Mouse (Mus musculus): ENCODE measurements around the gene Fads6. TPM values are rescaled to one million over a fixed set of nuclear protein-coding genes. Genes with fewer than 3 reads are reported as not detected.

Fads6 gene
- polyA plus RNA-seq, 1 experiment, result 1.9 TPM

DNA sequence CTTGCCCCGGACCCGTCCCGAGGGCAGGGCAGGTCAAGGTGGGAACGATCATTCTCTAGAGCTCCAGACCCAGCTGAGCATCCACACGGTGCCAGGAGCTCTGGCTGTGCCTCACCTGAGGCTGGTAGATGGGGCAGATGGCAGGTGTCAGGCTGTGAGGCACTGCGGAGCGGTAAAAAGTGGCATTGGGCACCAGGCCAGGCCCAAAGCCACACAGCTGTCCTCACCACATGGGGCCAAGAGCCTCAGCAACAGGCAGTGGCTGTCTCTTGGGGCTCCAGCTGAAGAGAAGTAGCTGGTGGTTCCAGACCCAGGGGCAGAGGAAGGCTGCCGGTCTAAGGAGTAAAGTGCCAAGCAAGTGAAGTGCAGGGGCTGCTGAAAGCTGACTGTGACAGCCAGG lies 51.1 kb downstream of the Fads6 start:
- Histone ChIP-seq H3K4me3 (ENCODE audit: insufficient read depth, low read length) (no peak overlapping the region), H3K27ac (ENCODE audit: insufficient read depth, low read depth, low read length) (no peak overlapping the region), H3K4me1 (ENCODE audit: control insufficient read depth, insufficient read depth, low read length) (peaks cover 2% of the 10 kb centered on the region; the same call in 1 of the 2 replicates)
- TF ChIP-seq POLR2A (IDR thresholded peaks at IDR 0.05; ENCODE audit: borderline replicate concordance, low read depth, low read length) (no peak), CTCF (IDR thresholded peaks at IDR 0.05; ENCODE audit: low read depth, low read length) (no peak)

DNA sequence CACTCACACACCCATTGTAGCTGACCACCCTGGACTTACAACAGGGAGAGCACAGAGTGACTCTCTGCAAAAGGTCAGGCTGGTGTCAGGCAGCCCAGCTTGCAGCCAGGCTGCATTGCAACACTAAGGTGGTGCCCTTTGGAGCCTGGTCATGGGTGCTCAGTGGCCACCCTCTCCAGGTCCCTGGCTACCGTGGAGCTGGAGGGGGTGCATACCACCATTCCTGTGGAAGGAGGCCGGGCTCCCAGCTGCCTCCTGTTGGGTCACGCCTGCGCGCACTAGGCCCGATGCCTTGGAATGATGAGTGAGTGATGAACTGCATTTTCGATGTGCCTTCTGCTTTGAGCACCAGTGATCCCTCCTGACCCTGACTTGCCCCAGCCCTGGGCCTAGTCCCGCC lies 52.6 kb downstream of the Fads6 start:
- no peak overlapping the region for H3K4me3 ChIP-seq (ENCODE audit: insufficient read depth, low read length)
- H3K27ac ChIP-seq (ENCODE audit: insufficient read depth, low read depth, low read length), result no peak overlapping the region
- peaks cover 2% of the 10 kb centered on the region; the same call in 1 of the 2 replicates for H3K4me1 ChIP-seq (ENCODE audit: control insufficient read depth, insufficient read depth, low read length)
- TF ChIP-seq POLR2A (IDR thresholded peaks at IDR 0.05; ENCODE audit: borderline replicate concordance, low read depth, low read length) (no peak), CTCF (IDR thresholded peaks at IDR 0.05; ENCODE audit: low read depth, low read length) (no peak)

DNA sequence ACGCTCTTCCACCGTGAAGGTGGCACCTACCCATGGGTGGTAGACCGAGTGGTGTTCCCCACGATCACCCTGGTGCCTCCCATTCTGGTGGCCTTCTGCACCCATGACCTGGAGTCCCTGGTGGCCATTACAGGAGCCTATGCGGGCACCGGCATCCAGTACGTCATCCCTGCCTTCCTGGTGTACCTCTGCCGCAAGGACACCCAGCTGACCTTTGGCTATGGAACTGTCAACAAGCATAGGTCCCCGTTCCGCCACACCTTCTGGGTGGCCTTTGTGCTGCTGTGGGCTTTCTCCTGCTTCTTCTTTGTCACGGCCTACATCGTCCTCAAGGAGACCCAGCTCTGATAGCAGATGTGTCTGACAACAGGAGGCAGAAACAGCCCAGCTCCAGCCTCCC lies 53.7 kb downstream of the Fads6 start:
- TF ChIP-seq CTCF (IDR thresholded peaks at IDR 0.05; ENCODE audit: low read depth, low read length) (no peak), POLR2A (IDR thresholded peaks at IDR 0.05; ENCODE audit: borderline replicate concordance, low read depth, low read length) (no peak)
- peaks cover 2% of the 10 kb centered on the region; the same call in 1 of the 2 replicates for H3K4me1 ChIP-seq (ENCODE audit: control insufficient read depth, insufficient read depth, low read length)
- H3K27ac ChIP-seq (ENCODE audit: insufficient read depth, low read depth, low read length), result no peak overlapping the region
- no peak overlapping the region for H3K4me3 ChIP-seq (ENCODE audit: insufficient read depth, low read length)

DNA sequence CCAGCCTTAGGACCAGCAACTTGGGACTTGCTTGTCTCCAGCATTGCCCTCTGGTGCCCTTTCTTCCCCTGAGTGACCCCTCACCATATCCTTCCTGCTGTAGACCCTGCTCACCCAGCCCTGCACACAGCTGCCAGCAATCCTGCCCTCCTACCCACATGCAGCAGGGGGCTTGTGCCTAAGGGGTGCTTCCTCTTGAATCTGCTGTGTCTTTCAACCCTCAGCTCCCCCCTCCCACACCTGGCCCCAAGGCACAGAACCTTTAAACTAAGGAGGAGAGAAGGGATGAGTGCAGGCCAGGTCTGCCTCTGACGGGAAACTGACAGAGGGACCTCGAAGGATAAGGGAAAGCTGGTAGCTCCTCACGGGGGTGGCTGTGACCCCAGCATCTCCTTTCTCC lies 54.7 kb downstream of the Fads6 start:
- TF ChIP-seq POLR2A (IDR thresholded peaks at IDR 0.05; ENCODE audit: borderline replicate concordance, low read depth, low read length) (no peak), CTCF (IDR thresholded peaks at IDR 0.05; ENCODE audit: low read depth, low read length) (no peak)
- H3K27ac ChIP-seq (ENCODE audit: insufficient read depth, low read depth, low read length), result no peak overlapping the region
- H3K4me3 ChIP-seq (ENCODE audit: insufficient read depth, low read length), result no peak overlapping the region
- H3K4me1 ChIP-seq (ENCODE audit: control insufficient read depth, insufficient read depth, low read length), result 0 out of 2 replicates have a peak, but pooled peaks cover 2% of the 10 kb centered on the region

DNA sequence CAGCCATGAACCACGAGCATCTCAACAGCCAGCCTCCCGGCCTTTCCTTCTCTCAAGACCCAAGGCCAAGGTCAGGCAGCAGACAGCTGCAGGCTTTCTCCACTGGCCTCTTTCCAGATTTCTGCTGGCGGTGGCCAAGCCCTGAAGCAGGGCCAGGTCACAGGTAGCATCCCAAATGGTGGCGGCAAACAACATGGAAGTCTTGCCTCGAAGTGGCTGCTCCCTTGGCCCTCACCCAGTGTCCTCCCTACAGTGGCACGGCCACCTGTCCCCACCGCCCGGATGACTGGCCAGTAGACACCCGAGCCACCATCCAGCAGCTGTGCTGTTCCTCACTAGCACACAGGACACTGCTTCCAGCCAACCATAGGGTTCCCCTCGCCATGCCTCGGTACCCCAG lies 56.1 kb downstream of the Fads6 start:
- H3K4me1 ChIP-seq (ENCODE audit: control insufficient read depth, insufficient read depth, low read length), result no peaks in the 10 kb centered on the region
- TF ChIP-seq CTCF (IDR thresholded peaks at IDR 0.05; ENCODE audit: low read depth, low read length), result no peak
- TF ChIP-seq POLR2A (IDR thresholded peaks at IDR 0.05; ENCODE audit: borderline replicate concordance, low read depth, low read length), result no peak
- no peak overlapping the region for H3K27ac ChIP-seq (ENCODE audit: insufficient read depth, low read depth, low read length)

DNA sequence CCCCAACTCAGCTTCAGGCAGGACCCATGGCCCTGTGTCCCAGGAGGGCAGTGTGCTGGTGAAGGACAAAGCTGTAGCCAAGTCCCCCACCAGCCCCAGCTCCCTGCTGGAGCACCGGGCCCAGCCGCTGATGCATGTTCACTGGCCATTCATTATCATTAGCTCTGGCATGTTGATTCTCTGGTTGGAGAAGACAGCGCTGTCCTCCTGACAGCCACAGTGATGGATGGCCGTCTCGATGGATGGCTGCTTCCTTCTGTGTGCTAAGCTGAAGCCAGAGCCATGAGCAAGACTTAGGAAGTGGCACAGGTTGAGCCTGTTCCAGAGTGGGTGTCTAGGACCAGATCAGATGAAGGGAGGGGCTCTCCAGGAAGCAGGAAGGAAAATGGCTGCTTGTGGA lies 60.9 kb downstream of the Fads6 start:
- TF ChIP-seq CTCF (IDR thresholded peaks at IDR 0.05; ENCODE audit: low read depth, low read length), result no peak
- no peak for TF ChIP-seq POLR2A (IDR thresholded peaks at IDR 0.05; ENCODE audit: borderline replicate concordance, low read depth, low read length)
- H3K4me3 ChIP-seq (ENCODE audit: insufficient read depth, low read length), result no peak overlapping the region
- no peak overlapping the region for H3K27ac ChIP-seq (ENCODE audit: insufficient read depth, low read depth, low read length)
- H3K4me1 ChIP-seq (ENCODE audit: control insufficient read depth, insufficient read depth, low read length), result no peaks in the 10 kb centered on the region

More for the DNA sequence above, 56.1 kb downstream of the Fads6 start:
- H3K4me3 ChIP-seq (ENCODE audit: insufficient read depth, low read length), result no peak overlapping the region

DNA sequence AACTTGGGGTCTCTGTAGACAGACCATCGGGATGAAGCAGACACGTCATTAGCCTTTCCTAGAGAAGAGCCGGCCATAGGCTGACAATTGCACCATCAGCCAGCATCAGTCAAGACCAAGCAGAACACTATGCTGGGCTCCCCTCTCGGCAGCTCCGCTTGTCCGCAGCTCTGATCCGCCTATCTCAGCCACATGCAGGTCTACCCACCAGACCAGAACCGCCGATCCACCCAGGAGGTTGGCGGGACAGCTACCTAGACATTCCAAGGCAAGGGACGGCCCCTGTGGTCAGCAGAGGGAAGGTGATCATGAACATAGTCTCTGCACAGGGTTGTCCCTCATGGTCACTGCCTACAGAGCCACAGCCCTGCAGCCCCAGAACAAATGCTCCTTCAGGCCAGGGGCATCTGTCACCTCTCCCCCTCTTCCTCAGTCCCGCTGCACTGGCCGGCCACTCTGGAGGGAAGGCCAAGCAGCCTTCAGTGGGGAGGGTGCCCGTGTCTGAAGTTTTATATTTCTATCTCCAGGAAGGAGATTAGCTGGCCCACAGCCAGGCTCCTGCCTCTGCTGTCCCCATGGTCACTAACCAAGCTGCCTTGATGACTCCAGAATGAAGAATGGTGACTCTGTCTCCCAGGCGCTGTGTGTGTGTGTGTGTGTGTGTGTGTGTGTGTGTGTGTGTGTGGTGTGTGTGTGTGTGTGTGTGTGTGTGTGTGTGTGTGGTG lies 63.0 kb downstream of the Fads6 start:
- no peak overlapping the region for H3K4me3 ChIP-seq (ENCODE audit: insufficient read depth, low read length)
- H3K4me1 ChIP-seq (ENCODE audit: control insufficient read depth, insufficient read depth, low read length), result peaks cover 6% of the 10 kb centered on the region
- no peak for TF ChIP-seq POLR2A (IDR thresholded peaks at IDR 0.05; ENCODE audit: borderline replicate concordance, low read depth, low read length)
- TF ChIP-seq CTCF (IDR thresholded peaks at IDR 0.05; ENCODE audit: low read depth, low read length), result no peak

DNA sequence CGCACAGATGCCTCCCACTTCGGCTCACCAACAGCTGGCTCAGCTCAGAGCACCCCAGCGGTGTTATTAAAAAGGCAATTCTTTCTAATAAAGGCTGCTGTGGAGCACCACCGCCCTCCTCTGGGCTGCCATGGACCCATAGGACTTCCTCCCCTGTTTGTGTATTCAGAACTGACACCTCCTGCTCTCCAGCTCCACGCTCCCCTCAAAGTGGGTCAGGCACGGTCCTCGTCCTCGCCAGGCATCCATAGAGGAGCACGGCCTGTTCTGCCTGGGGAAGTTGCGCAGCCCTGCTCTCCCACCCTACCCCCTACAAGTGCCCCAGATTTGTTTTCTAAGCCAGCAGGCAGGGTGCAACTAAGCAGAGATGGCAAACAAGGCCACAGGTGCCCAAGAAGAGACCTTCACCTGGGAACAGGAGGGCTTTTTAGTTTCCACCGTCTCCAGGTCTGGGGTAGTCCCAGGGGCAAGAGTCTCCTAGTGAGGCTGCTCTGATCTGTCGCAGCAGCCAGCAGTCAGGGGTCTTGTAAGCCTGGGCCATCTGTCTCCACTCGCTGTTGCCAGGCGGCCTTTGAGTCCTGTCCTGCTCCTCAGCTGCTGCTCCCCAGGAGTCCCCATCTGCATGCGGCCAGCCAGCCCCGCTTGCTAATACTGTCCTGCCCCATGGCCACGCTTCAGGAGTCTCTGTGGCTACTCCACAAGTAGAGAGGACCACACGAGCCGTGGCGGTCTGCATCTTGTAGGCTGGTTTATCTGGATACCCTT lies 63.8 kb downstream of the Fads6 start:
- no peak for TF ChIP-seq POLR2A (IDR thresholded peaks at IDR 0.05; ENCODE audit: borderline replicate concordance, low read depth, low read length)

More for the DNA sequence above, 63.0 kb downstream of the Fads6 start:
- H3K27ac ChIP-seq (ENCODE audit: insufficient read depth, low read depth, low read length), result no peak overlapping the region

DNA sequence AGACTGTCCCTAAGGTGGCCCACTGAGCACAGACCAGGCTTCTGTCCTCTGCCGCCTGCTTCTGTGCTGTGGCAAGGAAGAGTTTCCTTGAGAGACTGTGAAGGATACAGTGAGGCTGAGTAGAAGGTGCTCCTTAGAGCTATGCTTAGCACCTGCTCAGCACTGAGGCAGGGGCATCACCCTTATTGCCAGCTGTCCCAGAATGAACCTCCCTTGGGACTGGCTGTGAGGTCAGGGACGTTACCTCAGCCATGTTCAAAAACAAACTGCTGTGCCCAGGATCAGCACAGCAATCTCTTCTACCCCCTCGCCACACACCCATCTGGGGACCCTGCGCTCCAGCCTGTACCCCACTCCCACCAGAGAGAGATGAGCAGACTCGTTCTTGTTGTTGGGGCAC lies 64.6 kb downstream of the Fads6 start:
- H3K4me1 ChIP-seq (ENCODE audit: control insufficient read depth, insufficient read depth, low read length), result peaks cover 6% of the 10 kb centered on the region
- no peak overlapping the region for H3K4me3 ChIP-seq (ENCODE audit: insufficient read depth, low read length)
- TF ChIP-seq POLR2A (IDR thresholded peaks at IDR 0.05; ENCODE audit: borderline replicate concordance, low read depth, low read length) (no peak), CTCF (IDR thresholded peaks at IDR 0.05; ENCODE audit: low read depth, low read length) (no peak)
- no peak overlapping the region for H3K27ac ChIP-seq (ENCODE audit: insufficient read depth, low read depth, low read length)

More for the DNA sequence above, 63.8 kb downstream of the Fads6 start:
- Histone ChIP-seq H3K4me3 (ENCODE audit: insufficient read depth, low read length) (no peak overlapping the region), H3K27ac (ENCODE audit: insufficient read depth, low read depth, low read length) (no peak overlapping the region), H3K4me1 (ENCODE audit: control insufficient read depth, insufficient read depth, low read length) (peaks cover 6% of the 10 kb centered on the region)

DNA sequence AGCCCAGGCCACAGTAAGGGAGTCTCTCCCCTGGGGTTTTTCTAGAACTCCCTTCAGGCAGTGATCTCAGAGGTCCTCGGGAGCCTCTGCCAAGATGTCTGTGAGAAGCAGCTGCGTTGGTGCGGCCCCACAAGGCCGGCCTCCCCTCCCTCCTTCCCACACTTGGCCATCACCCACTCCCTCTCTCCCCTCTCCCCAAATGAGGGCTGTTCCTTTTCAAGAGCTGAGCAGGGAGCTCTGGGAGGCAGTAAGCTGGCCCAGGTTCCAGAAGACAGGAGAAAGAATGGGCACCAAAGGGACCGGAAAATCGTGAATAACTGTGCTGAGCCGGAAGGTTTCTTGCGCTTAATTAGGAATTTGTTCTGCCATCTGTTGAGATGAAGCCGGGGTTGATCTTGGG lies 65.5 kb downstream of the Fads6 start:
- no peak overlapping the region for H3K27ac ChIP-seq (ENCODE audit: insufficient read depth, low read depth, low read length)

More for the DNA sequence above, 65.5 kb downstream of the Fads6 start:
- TF ChIP-seq CTCF (IDR thresholded peaks at IDR 0.05; ENCODE audit: low read depth, low read length) (no peak), POLR2A (IDR thresholded peaks at IDR 0.05; ENCODE audit: borderline replicate concordance, low read depth, low read length) (no peak)
- Histone ChIP-seq H3K4me1 (ENCODE audit: control insufficient read depth, insufficient read depth, low read length) (peaks cover 6% of the 10 kb centered on the region), H3K4me3 (ENCODE audit: insufficient read depth, low read length) (no peak overlapping the region)

All from bone marrow macrophage, adult 2 months (primary cell).